Mouse (Mus musculus): ENCODE measurements at regions not wholly inside any gene's neighbourhood (a gene's known extent, or its start where the extent isn't known, plus 50 kb on each side); places are given as distances from the start of the nearest gene placed in this dataset.
A peak's percentile ranks its signal among the peaks of the same experiment; 100 is the strongest.

DNA sequence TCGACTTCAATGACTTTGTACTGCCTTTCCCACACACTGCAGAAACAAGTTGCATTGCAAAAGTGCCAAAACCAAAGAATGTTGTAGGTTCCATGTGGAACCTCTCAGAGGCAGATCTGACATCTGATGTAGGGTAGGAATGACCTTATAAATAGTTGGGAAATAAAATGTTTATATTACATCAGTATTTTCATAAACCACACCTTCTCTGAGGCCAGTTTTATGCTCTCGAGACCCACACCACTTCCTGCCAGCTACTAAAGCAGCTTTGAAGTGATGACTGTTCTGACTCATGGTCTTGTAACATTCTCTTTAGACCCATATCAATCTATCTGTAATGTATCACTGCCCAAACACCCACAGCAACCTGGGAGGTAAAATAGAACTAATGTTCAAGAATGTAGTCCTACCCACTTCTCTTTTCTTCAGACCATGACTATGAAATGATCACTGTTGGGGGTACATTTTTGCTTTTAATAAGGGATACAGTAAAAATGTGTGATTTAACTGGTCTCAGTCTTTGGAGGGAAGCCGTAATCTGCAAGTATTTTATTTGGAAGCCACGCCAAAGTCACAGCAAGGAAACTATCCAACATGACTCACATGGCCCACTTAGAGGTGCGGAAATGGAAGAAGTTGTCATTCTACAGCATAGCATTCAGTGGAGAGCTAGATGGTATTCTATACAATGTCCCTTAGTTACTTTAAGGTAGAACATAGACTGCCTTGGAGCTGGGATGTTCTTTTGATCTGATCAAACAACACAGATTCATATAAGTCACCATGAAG is 199.4 kb downstream of the Snx13 start:
- peak; percentile 2 to 6 for DNase-seq (ENCODE audit: low spot score in 2 of 2)

DNA sequence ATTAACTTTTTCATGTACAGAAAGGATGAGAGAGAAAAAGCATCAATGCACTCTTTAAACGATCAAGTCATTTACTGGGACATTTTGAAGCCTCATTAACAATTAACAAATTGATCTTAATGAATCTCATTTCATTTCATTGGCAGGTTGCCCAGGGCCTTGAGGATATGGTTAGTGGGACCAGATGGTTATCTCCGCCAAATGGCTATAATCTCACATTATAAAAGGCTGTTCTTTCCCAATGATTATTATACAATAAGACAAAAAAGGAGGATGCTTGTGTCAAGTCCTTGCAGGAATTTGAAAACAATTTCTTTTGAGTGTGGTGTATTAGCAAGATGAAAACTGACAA is 185.3 kb downstream of the Snx13 start:
- DNase-seq (ENCODE audit: low spot score in 2 of 2): no peak

DNA sequence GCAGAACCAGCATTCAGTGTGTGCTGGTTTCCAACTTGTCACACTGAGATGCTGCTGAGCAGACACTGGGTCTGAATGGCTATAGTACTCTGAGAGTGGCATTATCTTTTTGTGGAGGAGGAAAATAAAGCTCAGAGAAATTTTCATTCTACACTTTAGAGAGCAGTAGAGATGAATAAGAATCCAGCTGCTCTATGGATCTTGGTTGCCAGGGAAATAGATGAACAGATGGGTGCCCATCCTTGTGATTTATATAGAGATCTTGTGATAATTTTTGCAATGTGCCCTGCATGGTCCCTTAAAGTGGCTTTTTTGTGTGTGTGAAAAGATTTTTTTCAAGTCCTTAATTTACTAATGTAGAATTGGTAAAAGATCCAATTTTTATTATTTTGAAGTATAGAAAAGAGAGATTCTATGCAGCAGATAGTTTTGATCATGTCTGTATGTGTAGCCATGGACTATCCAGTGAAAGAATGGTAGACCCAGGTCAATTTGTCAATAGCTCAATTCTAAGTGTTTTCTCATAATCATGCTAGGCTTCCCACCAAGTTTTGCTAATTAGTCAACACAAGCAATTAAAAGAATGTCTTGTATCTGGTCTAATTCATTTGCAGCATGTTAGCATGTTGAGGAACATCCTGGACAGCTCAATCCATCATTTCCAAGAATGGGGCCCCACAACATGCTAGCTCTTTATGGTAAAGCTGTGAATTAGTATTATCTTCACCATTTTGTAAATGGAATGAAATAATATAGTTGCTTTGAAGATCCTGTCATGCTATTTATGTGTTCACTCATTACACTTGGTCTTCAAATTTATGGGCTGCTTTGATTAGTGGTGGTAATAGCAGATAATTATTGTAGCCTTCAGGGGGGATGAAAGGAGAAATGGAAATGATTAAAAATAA is 184.7 kb downstream of the Snx13 start:
- DNase-seq (ENCODE audit: low spot score in 2 of 2): no peak

DNA sequence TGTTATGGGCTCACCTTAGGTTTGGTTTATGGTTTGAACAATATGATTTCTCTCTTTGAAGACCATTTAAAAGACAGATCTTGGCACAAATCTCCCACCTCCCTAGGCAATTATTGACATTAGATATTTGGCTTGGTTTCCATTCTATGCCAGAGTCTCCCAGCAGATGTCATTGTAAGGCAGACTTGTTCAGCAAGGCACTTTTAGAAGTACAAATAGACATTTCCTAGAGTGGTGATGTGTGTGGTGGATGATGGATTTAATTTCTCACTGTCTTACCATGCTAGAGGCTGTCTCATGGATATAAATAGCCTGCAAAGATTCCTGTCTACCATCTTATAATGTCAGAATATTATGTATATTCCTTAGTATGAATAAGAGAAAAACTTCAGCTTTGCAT is 173.4 kb downstream of the Snx13 start:
- no peak for DNase-seq (ENCODE audit: low spot score in 2 of 2)

GRCm38 (mm10) chr12:35220002-35220401 is 173.0 kb downstream of the Snx13 start:
- DNase-seq (ENCODE audit: low spot score in 2 of 2): no peak

DNA sequence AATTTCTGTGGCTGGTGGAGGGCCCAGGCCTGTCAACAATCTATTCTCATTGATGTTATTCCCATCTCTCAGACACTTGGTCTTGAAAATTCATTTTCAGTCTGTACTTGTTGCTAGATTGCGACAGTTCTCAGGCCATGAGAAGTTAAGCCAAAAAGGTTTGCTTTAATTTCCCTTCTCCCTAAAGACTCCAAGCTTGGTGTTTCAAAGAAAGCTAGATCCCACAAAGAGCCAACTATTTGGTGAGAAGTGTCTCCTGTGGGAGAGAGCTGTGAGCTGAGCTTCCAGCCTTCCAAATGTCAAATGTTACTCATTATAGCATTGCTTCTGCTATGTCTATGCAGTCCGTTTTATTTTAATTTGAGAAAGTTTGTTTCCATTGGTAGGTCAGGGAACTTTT is 169.7 kb downstream of the Snx13 start:
- DNase-seq (ENCODE audit: low spot score in 2 of 2): no peak

- no peak for DNase-seq (ENCODE audit: low spot score in 2 of 2)
Measured at GRCm38 (mm10) chr12:35209399-35209798, 162.4 kb downstream of the Snx13 start.

DNA sequence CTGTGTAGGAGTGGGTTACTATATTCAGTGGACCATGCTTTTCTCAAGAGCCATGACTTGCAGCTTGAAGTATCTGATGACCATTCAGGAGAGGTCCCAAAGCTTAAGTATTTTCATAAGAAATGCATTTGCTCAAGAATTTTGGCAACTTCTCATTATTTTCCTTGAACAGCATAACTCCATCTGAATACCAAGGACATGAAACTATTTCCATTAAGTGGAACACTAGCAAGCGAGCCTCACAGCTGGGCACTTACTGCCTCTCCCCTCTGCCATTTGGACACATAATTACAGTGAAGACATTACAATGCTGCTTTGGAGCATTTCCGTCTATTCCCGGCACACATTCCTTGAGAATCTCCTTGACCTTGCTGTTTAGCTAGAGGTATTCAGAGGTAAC is 160.6 kb downstream of the Snx13 start:
- DNase-seq (ENCODE audit: low spot score in 2 of 2): no peak

GRCm38 (mm10) chr12:35203398-35203797 is 156.4 kb downstream of the Snx13 start:
- DNase-seq (ENCODE audit: low spot score in 2 of 2): no peak

- no peak for DNase-seq (ENCODE audit: low spot score in 2 of 2)
Measured at GRCm38 (mm10) chr12:35200110-35200509, 153.1 kb downstream of the Snx13 start.

Measured in urinary bladder, postnatal 36 days (tissue).